Mouse (Mus musculus) lung, postnatal 0 days (tissue): ENCODE measurements around the gene Ano10.

Experiments used
- CTCF ChIP-seq: IDR thresholded peaks from 2 replicates; pipeline ENCODE4 v1.5.1; 2016; ENCODE audit warnings: antibody characterized with exemption, mild to moderate bottlenecking
- EP300 ChIP-seq: IDR thresholded peaks from 2 replicates; pipeline ENCODE4 v1.6.1; 2016; ENCODE audit warnings: antibody characterized with exemption, mild to moderate bottlenecking, control low read depth

DNA sequence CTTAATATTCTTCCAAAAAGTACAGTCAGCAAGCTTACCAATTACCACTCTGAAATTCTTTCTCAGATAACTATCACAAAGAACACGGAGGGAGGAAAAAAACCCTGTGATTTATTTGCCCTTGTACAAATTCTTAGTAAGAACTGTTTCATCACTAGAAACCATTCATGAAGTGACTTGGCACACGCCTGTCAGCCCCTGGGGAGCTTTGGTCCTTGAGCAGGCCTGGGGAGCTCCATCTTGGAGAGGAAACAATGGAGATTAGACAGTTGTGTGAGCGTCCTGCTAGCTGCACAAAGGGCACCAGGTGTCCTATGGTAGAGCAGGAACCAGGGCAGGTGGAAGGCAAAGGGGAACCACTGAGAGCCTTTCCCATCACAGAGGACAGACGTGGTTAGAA, 48.8 kb downstream of the Ano10 start:
- TF ChIP-seq CTCF (no peak), EP300 (no peak)
